Mouse (Mus musculus) frontal cortex, postnatal 36 days (tissue): ENCODE data around the gene Cfl1.

Experiments
- DNase-seq, 2 experiments: peaks; one replicate each; pipeline ENCODE4 v3.0.0; 2022; ENCODE audit warnings: low spot score in 2 of 2

Gene Cfl1

GRCm38 (mm10) chr19:5490313-5490897, at the start of gene Cfl1:
Gene Cfl1, plus strand, starts transcription at chr19:5490455.
- DNase-seq: peak; percentile 95 to 97

GRCm38 (mm10) chr19:5444371-5444908, 45.8 kb upstream of the Cfl1 start:
- no peak for DNase-seq

- no peak for DNase-seq
Observed at GRCm38 (mm10) chr19:5444954-5445353, 45.3 kb upstream of the Cfl1 start.

- DNase-seq: no peak
Observed at GRCm38 (mm10) chr19:5445747-5446146, 44.5 kb upstream of the Cfl1 start.

- DNase-seq: peak in 1 of 2 experiments; percentile 69
Observed at GRCm38 (mm10) chr19:5447515-5448353, 42.5 kb upstream of the Cfl1 start, which contains the start of gene Fosl1. Gene Fosl1, plus strand, starts transcription at chr19:5447547.

- no peak for DNase-seq
Observed at GRCm38 (mm10) chr19:5448354-5449150, 41.7 kb upstream of the Cfl1 start.

- no peak for DNase-seq
Observed at GRCm38 (mm10) chr19:5449673-5450072, 40.6 kb upstream of the Cfl1 start.

- no peak for DNase-seq
Observed at GRCm38 (mm10) chr19:5451766-5452165, 38.5 kb upstream of the Cfl1 start.

- DNase-seq: no peak
Observed at GRCm38 (mm10) chr19:5455037-5455436, 35.2 kb upstream of the Cfl1 start.

- DNase-seq: no peak
Observed at GRCm38 (mm10) chr19:5455568-5455967, 34.7 kb upstream of the Cfl1 start.

- no peak for DNase-seq
Observed at GRCm38 (mm10) chr19:5456241-5456921, 33.9 kb upstream of the Cfl1 start.

- DNase-seq: peak; percentile 95 to 97
Observed at GRCm38 (mm10) chr19:5456922-5457745, 33.1 kb upstream of the Cfl1 start.

- DNase-seq: no peak
Observed at GRCm38 (mm10) chr19:5457746-5458442, 32.4 kb upstream of the Cfl1 start, which contains the start of gene Ccdc85b. Gene Ccdc85b, minus strand, starts transcription at chr19:5457894.

GRCm38 (mm10) chr19:5459019-5459418, 31.2 kb upstream of the Cfl1 start:
- peak; percentile 60 to 65 for DNase-seq

GRCm38 (mm10) chr19:5459896-5460295, 30.4 kb upstream of the Cfl1 start:
- DNase-seq: no peak

GRCm38 (mm10) chr19:5460465-5460911, 29.8 kb upstream of the Cfl1 start, which contains the start of gene Fibp:
Gene Fibp, plus strand, starts transcription at chr19:5460615.
- DNase-seq: peak; percentile 85 to 92

GRCm38 (mm10) chr19:5461411-5461810, 28.8 kb upstream of the Cfl1 start:
- DNase-seq: no peak

GRCm38 (mm10) chr19:5463212-5463611, 27.0 kb upstream of the Cfl1 start:
- no peak for DNase-seq

- no peak for DNase-seq
Observed at GRCm38 (mm10) chr19:5463791-5464562, 26.3 kb upstream of the Cfl1 start.
